Mouse (Mus musculus) heart, embryonic 15.5 days (tissue): Measurements from ENCODE around the gene Map3k14. TPM values are rescaled to one million over a fixed set of nuclear protein-coding genes. Genes with fewer than 3 reads are reported as not detected.
"Not testable (repeated sequence)": the region's sequence is repeated elsewhere in the genome, so short reads cannot be mapped to it uniquely, and the experiment has no call there.

Source experiments
- ATAC-seq: fragments of 200-750 bp; cut with Nextera tagmentation; replicated peaks from 2 replicates; pipeline ENCODE4 v1.8.0; 2017; ENCODE audit warnings: low read depth, moderate TSS enrichment; ENCODE audit not compliant: insufficient number of reproducible peaks, insufficient read depth, low FRiP score
- H3K27ac ChIP-seq: fragments of 300-500 bp; sonication (generic); 2 replicates; pipeline ENCODE4 v1.5.1; 2015; ENCODE audit warnings: mild to moderate bottlenecking, inconsistent platforms
- H3K27me3 ChIP-seq: fragments of 300-500 bp; sonication (generic); 2 replicates; pipeline ENCODE4 v1.6.1; 2015; ENCODE audit warnings: inconsistent platforms
- H3K36me3 ChIP-seq: fragments of 300-500 bp; sonication (generic); 2 replicates; pipeline ENCODE4 v1.6.1; 2015; ENCODE audit warnings: mild to moderate bottlenecking, inconsistent platforms
- H3K4me1 ChIP-seq: fragments of 300-500 bp; sonication (generic); replicated peaks from 2 replicates; pipeline ENCODE4 v1.6.1; 2015; ENCODE audit warnings: inconsistent platforms
- H3K4me2 ChIP-seq: fragments of 300-500 bp; sonication (generic); 2 replicates; pipeline ENCODE4 v1.6.1; 2015; ENCODE audit warnings: inconsistent platforms, mild to moderate bottlenecking, moderate library complexity
- H3K4me3 ChIP-seq: fragments of 300-500 bp; sonication (generic); 2 replicates; pipeline ENCODE4 v1.5.1; 2015; ENCODE audit warnings: mild to moderate bottlenecking, inconsistent platforms
- H3K9ac ChIP-seq: fragments of 300-500 bp; sonication (generic); 2 replicates; pipeline ENCODE4 v1.6.1; 2015; ENCODE audit warnings: mild to moderate bottlenecking, inconsistent platforms
- H3K9me3 ChIP-seq: fragments of 300-500 bp; sonication (generic); replicated peaks from 2 replicates; pipeline ENCODE4 v1.6.1; 2016; ENCODE audit warnings: inconsistent platforms
- WGBS: fragments of 180-500 bp; shearing (Covaris S2); methylation state at CpG from one replicate; pipeline ENCODE4 v1.1.7; 2015; ENCODE audit warnings: mixed read lengths; 5-methylcytosine and 5-hydroxymethylcytosine counted together
- polyA plus RNA-seq: library from polyadenylated mRNA; unstranded; fragments of >200 nt; fragmentation: Nextera tagmentation; extraction: Ambion mirVana; gene quantifications from 2 replicates; pipeline ENCODE4 v1.2.1, GENCODE M21; 2015

Gene Map3k14
- polyA plus RNA-seq, 1 experiment from 2014 or later: 1.8 TPM

GRCm38 (mm10) chr11:103292890-103293287 is 25.6 kb upstream of the Map3k14 start:
- H3K4me2 ChIP-seq: no peak overlapping the region
- no peak overlapping the region for H3K9ac ChIP-seq
- no peaks in the 10 kb centered on the region for H3K36me3 ChIP-seq
- no peak for ATAC-seq
- 76% methylated on average over 5 of the region's 5 CpGs for WGBS
- no peaks in the 10 kb centered on the region for H3K27me3 ChIP-seq
- no peak overlapping the region for H3K4me3 ChIP-seq
- H3K4me1 ChIP-seq: peaks cover 6% of the 10 kb centered on the region
- no peaks in the 10 kb centered on the region for H3K9me3 ChIP-seq
- no peak overlapping the region for H3K27ac ChIP-seq

GRCm38 (mm10) chr11:103292152-103292889 is 25.0 kb upstream of the Map3k14 start:
- H3K27me3 ChIP-seq: no peaks in the 10 kb centered on the region
- ATAC-seq: peak; percentile 47

GRCm38 (mm10) chr11:103290841-103291240 is 23.6 kb upstream of the Map3k14 start:
- 85% methylated on average over 7 of the region's 7 CpGs for WGBS
- H3K36me3 ChIP-seq, H3K9me3 ChIP-seq, ATAC-seq, H3K27me3 ChIP-seq, H3K9ac ChIP-seq, H3K27ac ChIP-seq, H3K4me2 ChIP-seq, H3K4me3 ChIP-seq, H3K4me1 ChIP-seq: not testable (repeated sequence)

More at GRCm38 (mm10) chr11:103292152-103292889, 25.0 kb upstream of the Map3k14 start:
- H3K4me3 ChIP-seq: no peak overlapping the region
- H3K9me3 ChIP-seq: no peaks in the 10 kb centered on the region
- no peak overlapping the region for H3K9ac ChIP-seq
- 17% methylated on average over 14 of the region's 14 CpGs for WGBS
- no peak overlapping the region; the same call in 1 of the 2 replicates for H3K27ac ChIP-seq
- H3K4me2 ChIP-seq: no peak overlapping the region
- H3K36me3 ChIP-seq: no peaks in the 10 kb centered on the region
- peaks cover 6% of the 10 kb centered on the region for H3K4me1 ChIP-seq

- Histone ChIP-seq H3K4me3 (no peak overlapping the region), H3K9me3 (no peaks in the 10 kb centered on the region), H3K27ac (no peak overlapping the region), H3K27me3 (no peaks in the 10 kb centered on the region), H3K4me1 (peaks cover 12% of the 10 kb centered on the region), H3K9ac (no peak overlapping the region), H3K36me3 (no peaks in the 10 kb centered on the region), H3K4me2 (no peak overlapping the region)
- WGBS: 61% methylated on average over 16 of the region's 16 CpGs
- no peak for ATAC-seq
Measured at GRCm38 (mm10) chr11:103288291-103288963, 21.2 kb upstream of the Map3k14 start.

- no peak for ATAC-seq
- 91% methylated on average over 5 of the region's 5 CpGs for WGBS
Measured at GRCm38 (mm10) chr11:103286910-103287309, 19.6 kb upstream of the Map3k14 start.

GRCm38 (mm10) chr11:103285951-103286350 is 18.7 kb upstream of the Map3k14 start:
- ATAC-seq: peak; percentile 72; the same call in 1 of the 2 replicates
- H3K4me1 ChIP-seq: peaks cover 6% of the 10 kb centered on the region
- H3K4me2 ChIP-seq: no peak overlapping the region
- H3K9me3 ChIP-seq: no peaks in the 10 kb centered on the region
- 26% methylated on average over 6 of the region's 6 CpGs for WGBS
- H3K27me3 ChIP-seq: no peaks in the 10 kb centered on the region
- H3K36me3 ChIP-seq: no peaks in the 10 kb centered on the region
- H3K4me3 ChIP-seq: no peak overlapping the region
- no peak overlapping the region for H3K9ac ChIP-seq
- peak overlapping the region; percentile 56 for H3K27ac ChIP-seq

More at GRCm38 (mm10) chr11:103286910-103287309, 19.6 kb upstream of the Map3k14 start:
- Histone ChIP-seq H3K27ac (no peak overlapping the region), H3K36me3 (no peaks in the 10 kb centered on the region), H3K9me3 (no peaks in the 10 kb centered on the region), H3K4me3 (no peak overlapping the region), H3K4me2 (no peak overlapping the region), H3K9ac (no peak overlapping the region), H3K4me1 (peaks cover 6% of the 10 kb centered on the region), H3K27me3 (no peaks in the 10 kb centered on the region)

- Histone ChIP-seq H3K27ac (peak overlapping the region; percentile 56; the same call in 1 of the 2 replicates), H3K9ac (no peak overlapping the region), H3K36me3 (no peaks in the 10 kb centered on the region), H3K4me1 (peaks cover 6% of the 10 kb centered on the region), H3K9me3 (no peaks in the 10 kb centered on the region), H3K4me3 (no peak overlapping the region), H3K4me2 (no peak overlapping the region), H3K27me3 (no peaks in the 10 kb centered on the region)
- ATAC-seq: no peak
- 83% methylated on average over 10 of the region's 10 CpGs for WGBS
Measured at GRCm38 (mm10) chr11:103285276-103285675, 18.0 kb upstream of the Map3k14 start.

- 42% methylated on average over 7 of the region's 7 CpGs for WGBS
- H3K36me3 ChIP-seq: no peaks in the 10 kb centered on the region
- peaks cover 6% of the 10 kb centered on the region for H3K4me1 ChIP-seq
- no peaks in the 10 kb centered on the region for H3K27me3 ChIP-seq
- no peak for ATAC-seq
- no peak overlapping the region for H3K27ac ChIP-seq
- H3K4me3 ChIP-seq: no peak overlapping the region
- H3K4me2 ChIP-seq: no peak overlapping the region
- no peak overlapping the region for H3K9ac ChIP-seq
- no peaks in the 10 kb centered on the region for H3K9me3 ChIP-seq
Measured at GRCm38 (mm10) chr11:103281784-103282183, 14.5 kb upstream of the Map3k14 start.

GRCm38 (mm10) chr11:103276450-103276849 is 9.2 kb upstream of the Map3k14 start:
- H3K4me2 ChIP-seq: no peak overlapping the region
- no peak overlapping the region for H3K27ac ChIP-seq
- no peaks in the 10 kb centered on the region for H3K27me3 ChIP-seq
- no peaks in the 10 kb centered on the region for H3K36me3 ChIP-seq
- no peaks in the 10 kb centered on the region for H3K9me3 ChIP-seq
- ATAC-seq: no peak
- WGBS: 86% methylated on average over 8 of the region's 8 CpGs
- H3K9ac ChIP-seq: no peak overlapping the region
- no peaks in the 10 kb centered on the region for H3K4me1 ChIP-seq
- H3K4me3 ChIP-seq: no peak overlapping the region

GRCm38 (mm10) chr11:103272888-103273287 is 5.6 kb upstream of the Map3k14 start:
- Histone ChIP-seq H3K27ac (no peak overlapping the region), H3K4me3 (no peak overlapping the region), H3K4me1 (peaks cover 7% of the 10 kb centered on the region), H3K4me2 (no peak overlapping the region), H3K36me3 (no peaks in the 10 kb centered on the region), H3K9me3 (no peaks in the 10 kb centered on the region), H3K27me3 (no peaks in the 10 kb centered on the region), H3K9ac (no peak overlapping the region)
- ATAC-seq: no peak
- WGBS: 87% methylated on average over 3 of the region's 3 CpGs

GRCm38 (mm10) chr11:103271979-103272378 is 4.7 kb upstream of the Map3k14 start:
- Histone ChIP-seq H3K4me2 (no peak overlapping the region), H3K4me3 (no peak overlapping the region), H3K4me1 (peaks cover 8% of the 10 kb centered on the region), H3K36me3 (no peaks in the 10 kb centered on the region), H3K9me3 (no peaks in the 10 kb centered on the region), H3K9ac (no peak overlapping the region), H3K27ac (no peak overlapping the region), H3K27me3 (no peaks in the 10 kb centered on the region)
- ATAC-seq: no peak
- WGBS: 71% methylated on average over 6 of the region's 6 CpGs
